Mouse (Mus musculus) thymus, postnatal 25 days (tissue): ENCODE measurements around the gene Hoxa3.

Experiments used
- DNase-seq: peaks from one replicate; pipeline ENCODE4 v3.0.0; 2022

Gene Hoxa3

DNA sequence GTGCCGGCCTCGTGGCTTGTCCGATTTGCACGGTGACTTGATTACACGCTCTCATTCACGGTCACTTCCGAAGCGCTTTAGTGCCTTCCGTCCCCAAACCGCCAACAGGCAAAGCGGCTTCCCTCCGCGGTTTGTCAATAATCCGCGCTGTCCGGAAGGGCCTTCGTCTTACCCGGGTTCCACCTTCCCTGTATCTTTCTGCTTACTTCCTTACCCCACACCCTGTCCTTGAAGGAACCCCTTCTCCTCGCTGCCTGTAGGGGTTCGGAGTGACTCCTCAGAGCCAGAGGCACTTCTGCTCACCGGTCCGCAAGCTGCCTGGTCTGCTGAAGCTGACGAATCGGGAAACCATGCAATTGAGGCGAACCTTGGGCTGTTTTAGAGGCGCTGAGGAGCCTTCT lies 33.3 kb upstream of the Hoxa3 start:
- no peak for DNase-seq

DNA sequence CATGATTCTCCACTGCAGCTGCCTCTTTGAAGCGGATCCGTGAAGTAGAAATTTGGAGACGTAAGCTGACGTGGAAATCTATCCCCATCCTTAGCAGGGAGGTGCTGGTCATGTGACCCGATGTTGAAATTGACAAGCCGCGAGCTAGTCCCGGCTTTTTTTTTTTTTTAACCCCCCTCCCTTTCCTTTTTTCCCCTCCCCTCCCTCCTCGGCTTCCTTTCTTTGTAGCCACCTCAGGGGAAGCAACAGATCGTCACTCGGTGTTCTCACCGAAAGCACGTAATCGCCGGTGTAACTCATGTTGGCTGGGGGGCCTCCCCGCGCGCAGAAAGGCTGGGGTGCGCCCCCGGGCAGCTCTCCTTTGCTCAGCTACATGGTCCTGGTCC lies 32.6 kb upstream of the Hoxa3 start, which contains the start of gene Hoxa11:
Hoxa11 (minus strand) TSS at position 54 of the 386 bp plus-strand sequence.
- no peak for DNase-seq

DNA sequence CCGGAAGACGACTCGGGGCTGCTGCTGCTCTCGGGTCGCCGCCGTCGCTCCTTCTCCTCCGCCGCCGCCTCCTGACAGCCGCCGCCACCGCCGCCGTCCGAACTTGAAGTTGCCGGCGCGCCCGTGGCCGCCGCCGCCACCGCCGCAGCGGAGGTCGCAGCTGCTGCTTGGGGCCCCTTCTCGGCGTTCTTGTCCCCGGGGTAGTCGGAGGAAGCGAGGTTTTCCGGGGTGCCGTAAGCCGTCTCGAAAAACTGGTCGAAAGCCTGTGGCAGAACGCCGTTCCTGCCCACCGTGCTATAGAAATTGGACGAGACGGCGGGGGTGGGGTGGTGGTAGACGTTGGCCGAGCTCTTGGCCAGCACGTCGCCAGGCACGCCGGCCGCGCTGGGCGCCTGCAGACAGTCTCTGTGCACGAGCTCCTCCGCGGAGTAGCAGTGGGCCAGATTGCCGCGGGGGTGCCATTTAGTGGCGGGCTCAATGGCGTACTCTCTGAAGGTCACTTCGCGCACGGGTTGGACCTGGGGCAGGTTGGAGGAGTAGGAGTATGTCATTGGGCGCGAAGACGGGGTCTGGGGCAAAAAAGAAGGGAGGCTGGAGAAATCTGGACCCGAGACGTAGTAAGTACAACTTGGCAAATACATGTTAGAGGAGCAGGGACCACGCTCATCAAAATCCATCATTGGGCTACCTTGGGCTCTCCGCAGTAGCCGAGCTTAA lies 32.1 kb upstream of the Hoxa3 start:
- DNase-seq, result no peak

DNA sequence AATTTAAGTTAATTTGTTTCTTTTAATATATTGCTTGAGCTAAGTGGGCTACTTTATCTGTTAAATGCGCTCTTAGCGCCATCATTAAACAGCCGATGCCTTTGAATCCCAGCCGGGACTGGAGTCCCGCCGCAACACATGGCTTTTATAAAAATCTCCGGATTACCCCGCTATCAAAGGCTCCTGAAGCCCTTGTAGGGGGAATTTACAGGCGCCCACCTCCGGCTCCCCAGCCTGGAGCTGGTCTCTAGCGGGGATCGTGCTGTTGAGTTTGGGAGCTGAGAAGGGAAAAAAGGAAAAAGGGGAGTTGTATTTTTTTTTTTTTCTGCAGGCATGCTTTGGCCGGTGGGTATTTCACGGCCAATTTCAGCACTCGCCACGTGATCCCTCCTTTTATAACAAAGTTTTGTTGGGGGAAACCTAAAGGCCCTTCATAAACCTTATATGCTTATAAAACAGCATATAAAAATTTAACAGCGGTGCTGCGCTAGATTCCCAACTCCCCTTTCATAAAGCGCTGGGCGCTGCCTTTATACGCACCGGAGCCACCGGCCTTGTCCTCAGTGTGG lies 31.4 kb upstream of the Hoxa3 start:
- DNase-seq, result no peak

DNA sequence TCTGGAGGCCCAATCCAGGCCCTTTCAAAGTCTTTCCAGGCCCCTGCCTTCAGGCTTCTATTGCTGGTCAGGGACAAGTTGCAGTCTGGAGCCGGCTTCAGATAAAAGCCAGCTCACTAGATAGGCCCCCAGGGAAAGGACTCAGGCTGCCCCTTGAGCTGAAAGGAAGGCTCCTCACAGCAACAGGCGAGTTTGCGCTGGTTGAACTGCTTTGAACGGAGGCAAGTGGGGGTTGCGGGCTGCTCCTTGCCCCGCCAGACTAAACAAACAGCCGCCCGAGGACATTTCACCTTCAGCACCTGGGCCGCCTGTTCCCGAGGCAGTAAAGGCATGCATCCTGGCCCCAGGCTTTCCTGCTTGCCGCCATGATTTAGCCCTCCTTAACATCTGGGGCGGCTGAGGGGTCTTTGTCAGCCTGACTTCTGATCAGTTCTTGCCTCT lies 30.6 kb upstream of the Hoxa3 start:
- DNase-seq, result no peak

DNA sequence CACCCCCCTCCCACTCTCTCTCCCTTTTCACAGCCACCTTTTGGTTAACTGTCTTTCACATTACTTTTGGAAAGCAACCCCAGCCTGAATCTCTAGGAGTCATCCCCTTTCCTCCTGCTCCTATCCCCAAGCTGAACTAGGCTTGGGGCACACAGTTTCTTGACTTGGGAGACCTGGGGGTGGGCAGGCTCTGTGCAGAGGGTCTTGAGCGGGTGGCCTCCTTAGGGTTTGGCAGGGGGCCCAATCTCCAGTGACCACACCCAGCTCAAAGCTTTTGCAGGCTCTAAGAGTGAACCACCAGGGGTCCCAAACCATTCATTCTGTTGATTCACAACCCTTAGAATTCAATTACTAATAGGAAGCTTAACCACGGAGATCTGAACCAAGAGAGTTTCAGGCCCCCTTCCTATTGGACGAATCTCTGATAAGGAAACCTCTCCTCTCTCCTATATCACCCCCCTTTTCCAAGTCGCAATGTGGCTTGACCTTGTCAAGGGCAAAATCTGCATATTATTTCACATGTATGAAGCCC lies 29.7 kb upstream of the Hoxa3 start:
- DNase-seq, result no peak

DNA sequence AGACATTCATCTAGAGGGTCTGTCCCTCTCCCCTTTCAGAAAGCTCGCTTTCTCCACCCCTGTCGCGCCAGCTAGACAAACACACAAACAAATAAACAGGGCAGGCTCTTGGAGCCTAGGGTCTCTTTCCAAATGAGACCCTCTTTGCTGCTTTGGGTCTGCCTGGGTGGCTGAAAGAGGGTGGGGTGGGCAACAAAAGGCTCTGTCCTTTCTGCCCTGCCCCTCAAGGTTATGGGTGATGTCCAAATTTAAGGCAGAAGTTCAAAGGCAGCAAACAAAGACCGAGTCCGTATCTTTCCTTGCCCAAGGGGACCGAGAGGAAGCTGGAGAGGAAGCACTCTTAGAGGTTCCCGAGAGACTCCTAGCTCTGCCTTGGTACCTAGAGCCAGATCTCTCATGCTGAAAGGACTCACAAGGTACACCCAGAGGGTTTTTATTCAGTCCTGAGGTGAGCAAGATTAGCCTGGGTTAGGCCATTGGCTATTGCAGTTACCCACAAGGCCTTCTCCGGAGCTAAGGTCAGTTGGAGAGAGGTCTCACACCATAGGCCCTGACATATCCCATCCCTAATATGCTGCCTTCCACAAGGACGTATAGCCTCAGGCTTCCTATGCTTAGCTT lies 28.0 kb upstream of the Hoxa3 start:
- no peak for DNase-seq

DNA sequence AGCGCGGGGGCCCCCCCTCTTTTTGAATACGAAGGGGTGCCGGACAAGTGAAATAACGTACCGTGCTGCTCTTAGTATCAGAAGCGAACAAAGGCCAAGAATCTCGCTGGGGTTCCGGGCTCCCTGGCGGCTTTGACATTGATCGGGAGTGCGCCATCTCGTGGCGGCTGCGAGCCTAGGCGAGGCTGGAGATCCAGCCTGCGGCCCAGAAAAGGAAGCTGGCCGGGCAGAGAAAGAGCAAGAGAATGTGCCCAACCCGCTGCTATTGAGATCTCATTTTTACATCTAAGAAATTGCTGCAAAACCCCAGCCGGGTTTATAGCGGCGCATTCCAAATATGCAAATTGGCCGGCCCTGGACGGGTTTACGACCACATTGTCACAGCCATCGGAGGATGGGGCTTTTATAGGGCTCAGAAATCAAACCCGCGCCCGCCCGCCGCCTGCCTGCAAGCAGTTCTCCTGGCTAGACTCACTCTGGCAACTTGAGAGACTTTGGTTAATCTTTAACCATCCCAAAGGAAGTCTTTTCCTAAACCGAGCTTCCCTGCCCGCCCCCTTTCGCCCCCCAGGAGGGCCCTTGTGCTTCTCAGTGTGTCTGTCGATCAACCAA lies 27.4 kb upstream of the Hoxa3 start, which contains the start of gene Hoxa10:
Hoxa10 (minus strand) TSS at position 466 of the 612 bp plus-strand sequence.
- DNase-seq, result peak; percentile 81

DNA sequence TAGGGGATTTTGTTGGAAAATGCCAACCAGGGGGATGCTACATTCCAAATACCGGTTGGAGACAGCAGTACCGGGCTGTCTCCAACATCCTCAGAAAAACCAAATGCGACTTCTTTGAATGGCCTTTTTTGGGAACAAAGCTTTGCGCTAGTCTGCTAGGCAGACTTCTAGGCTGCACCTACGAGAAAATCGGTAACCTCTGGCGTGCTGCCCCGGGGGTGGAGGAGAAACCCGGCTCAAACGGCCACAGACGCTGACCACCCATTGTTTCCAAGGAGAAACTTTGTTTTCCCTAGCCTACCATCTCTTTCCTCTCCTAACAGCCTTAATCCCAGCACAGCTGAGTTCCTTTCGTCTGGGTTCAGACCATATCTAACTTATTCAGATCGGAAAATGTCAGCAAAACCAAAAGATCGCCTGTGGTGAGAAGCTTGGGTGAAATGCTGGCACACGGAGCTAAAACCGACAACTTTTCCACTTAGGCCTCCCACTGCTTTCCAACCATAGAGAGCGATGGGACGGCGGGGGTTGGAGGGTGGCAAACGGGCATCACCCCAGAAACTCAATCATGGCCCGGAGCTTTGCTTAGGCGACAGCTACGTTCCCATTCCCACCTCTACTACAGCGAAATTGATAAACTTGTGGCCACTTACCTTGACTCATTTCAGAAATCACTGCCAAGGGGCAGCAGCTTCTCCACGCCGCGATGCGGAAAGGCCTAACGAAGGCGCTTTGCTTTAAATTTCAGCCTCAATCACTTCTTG lies 26.7 kb upstream of the Hoxa3 start:
- no peak for DNase-seq

DNA sequence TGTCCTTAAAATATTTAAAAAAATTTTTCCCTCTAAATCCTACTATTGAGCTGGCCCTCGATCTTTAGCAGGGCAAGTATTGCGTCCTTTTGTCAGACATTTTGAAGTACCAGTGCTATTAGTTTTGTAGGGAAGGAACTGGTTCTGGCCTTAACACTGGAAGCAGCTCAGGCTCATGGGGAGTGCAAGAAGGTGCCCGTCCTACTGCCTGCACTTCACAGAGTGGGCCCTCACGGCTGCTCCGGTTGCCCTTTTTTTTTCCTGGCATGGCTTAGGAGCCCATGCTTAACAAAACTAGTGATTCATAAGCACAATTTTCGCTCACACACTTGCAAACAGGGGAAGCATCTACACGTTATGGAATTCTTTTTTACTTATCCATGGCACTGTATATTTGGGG lies 25.8 kb upstream of the Hoxa3 start:
- no peak for DNase-seq

DNA sequence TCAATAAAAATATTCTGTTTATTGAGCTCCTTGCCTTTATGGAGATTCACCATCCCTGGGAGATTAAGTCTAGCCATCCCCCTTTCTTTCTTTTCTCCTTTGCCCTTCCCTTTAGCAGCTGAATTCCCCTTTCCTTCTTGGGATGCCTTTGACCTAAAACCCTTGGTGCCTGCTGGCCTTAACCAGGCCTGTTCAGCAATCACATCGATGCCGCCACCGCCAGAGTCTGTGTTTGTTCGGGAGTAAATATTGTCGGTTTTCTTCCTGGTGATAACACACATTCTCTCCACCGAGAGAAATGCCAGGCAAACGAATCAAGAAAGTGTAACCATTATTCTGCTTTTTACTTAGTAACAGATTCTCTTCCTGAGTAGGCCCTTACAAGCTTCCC lies 25.0 kb upstream of the Hoxa3 start:
- no peak for DNase-seq

DNA sequence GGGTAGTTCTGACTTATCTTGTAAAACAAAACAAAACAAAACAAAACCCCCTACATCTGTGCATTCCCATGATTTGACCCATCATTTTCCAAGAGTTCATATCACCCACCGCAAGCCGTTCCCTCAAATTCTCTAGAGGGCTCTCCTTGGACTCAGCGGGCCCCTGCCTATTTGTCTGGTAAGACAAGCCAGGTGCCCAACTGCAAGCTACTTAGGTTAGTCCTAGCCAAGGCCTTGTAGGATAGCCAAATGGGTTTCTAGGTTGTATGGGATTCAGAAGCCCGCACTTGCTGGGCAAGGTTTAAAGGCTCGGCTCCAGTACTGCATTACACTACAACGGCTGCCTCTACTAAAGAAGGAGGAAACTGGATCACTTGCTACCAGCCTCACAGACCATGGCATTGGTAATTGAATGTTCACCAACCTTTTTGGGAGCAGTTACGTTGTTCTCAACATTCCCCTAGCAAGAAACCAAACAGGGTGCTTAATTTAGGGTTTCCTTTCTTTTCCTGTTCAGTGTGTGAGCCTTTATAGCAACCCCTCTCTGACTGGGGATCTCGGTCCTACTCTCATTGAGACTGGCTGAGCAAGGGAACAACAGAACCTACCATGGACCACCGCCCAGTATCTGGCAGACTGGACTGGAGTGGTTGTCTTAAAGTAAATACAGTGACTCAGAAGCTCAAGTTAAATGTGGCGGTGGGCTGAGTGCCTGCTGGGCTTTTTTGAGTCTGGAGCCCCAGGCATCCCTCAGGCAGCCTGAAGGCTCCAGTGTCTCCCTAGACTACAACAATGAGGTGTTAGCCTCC lies 24.4 kb upstream of the Hoxa3 start:
- no peak for DNase-seq

DNA sequence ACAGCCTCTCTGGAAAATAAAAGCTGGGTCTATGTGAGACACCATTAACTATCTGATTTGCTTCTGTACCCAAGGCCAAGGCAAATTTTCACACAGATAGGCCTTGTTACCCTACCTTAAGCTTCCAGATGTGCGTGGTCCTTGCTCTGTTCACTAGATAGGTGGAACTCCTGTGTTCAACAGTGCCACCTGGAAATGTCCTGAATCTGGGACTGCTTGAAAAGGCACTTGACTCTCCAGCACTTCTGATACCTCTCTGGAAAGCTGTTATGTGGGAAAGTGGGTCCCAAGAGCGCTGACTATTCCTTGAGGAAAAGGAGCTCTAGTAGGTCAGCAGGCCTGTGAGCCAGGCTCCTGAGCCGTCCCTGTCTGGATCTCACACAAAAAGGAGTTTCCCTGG lies 23.7 kb upstream of the Hoxa3 start:
- no peak for DNase-seq

DNA sequence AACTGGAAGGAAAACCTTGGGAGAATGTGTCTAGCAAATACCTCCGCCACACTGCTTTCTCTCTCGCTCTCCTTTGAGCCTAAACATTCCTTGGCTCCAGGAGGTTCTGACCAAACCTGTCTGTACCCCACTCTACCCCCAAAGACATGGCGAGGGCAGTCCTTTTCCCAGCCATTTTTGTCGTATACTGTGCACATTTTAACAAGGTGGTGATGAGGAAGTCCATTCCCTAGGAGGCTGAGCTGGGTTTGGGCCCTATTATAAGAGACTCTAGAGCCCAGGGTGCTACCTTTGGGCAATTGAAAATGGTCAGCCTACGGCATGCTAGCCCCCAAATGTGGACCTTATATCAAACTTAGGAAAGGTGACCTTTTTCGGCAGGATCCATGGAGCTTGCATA lies 22.7 kb upstream of the Hoxa3 start:
- no peak for DNase-seq

DNA sequence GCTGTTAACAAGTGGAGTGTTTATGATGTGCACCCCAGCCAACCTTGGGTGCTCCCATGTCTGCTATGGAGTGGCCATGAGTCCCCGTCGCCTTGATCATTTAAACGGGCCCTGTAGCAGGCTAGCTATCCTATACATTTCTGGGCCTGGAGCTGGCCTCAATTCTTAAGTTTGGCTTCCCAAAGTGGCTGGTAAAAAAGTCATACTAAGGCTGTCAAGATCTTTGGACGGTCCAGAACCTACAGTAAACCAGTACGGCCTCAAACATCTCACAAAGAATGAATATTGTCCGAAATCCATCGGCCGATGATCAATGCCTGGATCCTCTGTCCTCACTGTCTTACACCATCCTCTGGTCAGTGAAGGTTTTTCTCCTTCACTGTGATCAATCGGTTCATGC lies 22.1 kb upstream of the Hoxa3 start:
- DNase-seq, result no peak

DNA sequence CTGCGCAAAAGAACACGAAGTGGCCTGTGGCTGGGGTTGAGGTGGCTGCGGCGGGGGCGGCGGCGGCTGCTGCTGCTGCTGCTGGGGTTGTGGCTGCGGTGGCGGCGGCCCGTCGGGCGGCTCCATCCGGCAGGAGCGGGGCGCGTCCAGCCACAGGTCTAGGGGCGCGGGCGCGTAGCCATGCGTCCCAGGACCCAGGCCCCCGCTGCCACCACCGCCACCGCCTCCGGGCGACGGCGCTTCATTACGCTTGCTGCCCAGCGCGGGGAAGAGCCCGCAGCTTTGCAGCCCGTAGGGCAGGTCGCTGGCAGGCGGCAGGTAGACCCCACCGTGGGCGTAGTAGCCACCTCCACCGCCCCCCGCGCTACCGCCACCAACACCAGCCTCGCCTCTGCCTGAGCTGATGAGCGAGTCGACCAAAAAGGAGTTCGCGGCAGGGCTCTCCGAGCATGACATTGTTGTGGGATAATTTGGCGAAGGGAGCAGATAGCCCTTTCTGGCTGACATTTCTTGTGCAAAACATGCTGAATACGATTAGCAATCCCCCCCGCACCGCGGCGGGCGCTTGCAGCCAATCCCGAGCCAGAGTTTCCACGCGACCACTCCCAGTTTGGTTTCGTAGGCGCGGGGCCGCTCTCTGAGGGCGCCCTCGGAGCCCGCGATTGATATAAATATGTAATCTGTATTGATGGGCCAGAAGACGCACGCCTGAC lies 21.4 kb upstream of the Hoxa3 start:
- no peak for DNase-seq

DNA sequence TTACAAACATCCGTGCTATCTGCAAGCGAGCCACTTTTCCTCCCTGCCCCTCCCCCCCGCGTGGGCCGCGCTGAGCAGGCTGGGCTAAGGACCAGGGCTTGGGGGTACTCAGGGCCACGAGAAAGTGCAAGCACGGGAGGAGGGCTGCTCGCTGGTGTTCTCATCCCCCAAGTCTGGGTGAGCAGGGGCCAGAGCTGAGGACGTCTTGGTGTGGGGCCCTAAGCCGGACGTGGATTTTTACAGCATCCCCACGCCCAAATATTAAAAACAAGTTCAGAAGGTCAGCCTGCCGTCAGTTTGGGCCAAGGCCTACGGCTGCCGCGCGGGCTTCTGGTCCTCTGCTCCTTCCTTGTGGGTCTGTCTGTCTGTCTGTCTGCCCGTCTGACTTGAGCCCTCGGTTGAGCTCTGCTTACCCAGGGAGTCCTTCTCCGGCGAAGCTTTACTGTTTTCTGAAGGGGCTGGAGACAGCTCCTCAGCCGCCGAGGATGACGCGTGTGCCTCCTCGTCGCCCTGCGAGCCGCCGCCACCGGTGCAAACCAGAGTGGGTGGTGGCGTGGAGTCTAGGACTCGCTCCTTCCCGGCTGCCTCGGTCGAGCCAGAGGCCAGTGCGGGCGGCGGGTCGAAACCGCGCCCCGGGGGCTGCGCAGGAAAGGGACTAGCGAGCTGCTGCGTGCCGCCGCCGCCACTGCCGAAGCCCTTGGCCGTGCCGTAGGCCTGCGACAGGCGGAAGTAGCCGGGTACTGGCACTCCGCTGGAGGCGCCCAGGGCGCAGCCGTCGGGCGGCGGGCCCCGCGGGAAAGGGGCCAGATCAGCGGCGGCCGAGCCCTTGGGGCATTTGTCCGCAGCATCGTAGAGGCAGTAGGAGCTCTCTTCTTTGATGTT lies 20.7 kb upstream of the Hoxa3 start:
- DNase-seq, result peak; percentile 25

DNA sequence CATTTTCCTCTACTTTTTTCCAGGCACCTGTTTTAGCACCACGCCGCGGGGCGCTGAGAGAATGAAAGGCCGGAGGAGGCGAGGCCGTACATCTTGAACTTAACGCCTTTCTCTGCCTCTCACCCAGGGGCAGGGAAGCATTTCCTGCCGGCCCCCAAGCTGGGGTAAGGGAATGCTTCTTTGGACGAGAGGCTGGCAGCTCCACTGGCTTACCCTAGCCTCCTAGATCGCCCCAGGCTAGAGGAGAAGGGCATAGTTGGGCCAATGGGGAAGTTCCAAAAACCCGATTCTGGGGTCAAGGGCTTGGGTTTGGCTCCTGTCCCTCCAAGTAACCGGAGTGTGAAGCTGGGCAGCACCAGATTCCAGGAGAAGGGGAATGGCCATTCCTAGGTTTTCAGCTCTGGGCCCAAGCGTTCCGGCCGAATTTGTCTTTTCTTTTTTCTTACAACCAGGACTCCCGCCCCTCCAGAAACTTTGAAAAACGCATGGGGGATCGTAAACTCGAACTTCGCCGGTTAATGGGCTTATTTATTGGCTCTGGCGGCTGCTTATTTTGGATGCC lies 19.9 kb upstream of the Hoxa3 start:
- DNase-seq, result no peak

DNA sequence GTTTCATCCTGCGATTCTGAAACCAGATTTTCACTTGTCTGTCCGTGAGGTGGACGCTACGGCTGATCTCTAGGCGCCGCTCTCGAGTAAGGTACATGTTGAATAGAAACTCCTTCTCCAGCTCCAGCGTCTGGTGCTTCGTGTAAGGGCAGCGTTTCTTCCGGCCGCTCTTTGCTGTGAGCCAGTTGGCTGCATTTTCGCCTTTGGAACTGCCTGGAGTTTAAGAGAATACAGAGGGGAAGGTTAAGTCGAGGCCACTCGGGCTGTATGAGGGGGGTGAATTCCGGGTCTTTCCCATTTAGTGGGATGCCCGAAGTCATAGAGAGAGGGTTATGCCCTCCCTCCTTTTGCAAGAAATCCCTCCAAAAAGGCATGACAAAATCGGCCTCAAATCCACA lies 19.4 kb upstream of the Hoxa3 start:
- DNase-seq, result peak; percentile 18
